Mouse (Mus musculus) olfactory bulb, adult 2 months (tissue): ENCODE data around the gene Nthl1. TPM values are rescaled to one million over a fixed set of nuclear protein-coding genes. Genes with fewer than 3 reads are reported as not detected.

Experiments used
- H3K27ac ChIP-seq: fragments of 200-500 bp; 2 replicates; pipeline ENCODE4 v1.5.1; 2012; ENCODE audit warnings: low read depth, low read length; ENCODE audit not compliant: insufficient read depth
- H3K4me1 ChIP-seq: fragments of 200-500 bp; 2 replicates; pipeline ENCODE4 v1.6.1; 2012; ENCODE audit warnings: low read length; ENCODE audit not compliant: control insufficient read depth, insufficient read depth
- H3K4me3 ChIP-seq: fragments of 200-500 bp; 2 replicates; pipeline ENCODE4 v1.5.1; 2012; ENCODE audit warnings: mild to moderate bottlenecking, low read depth, low read length, moderate library complexity; ENCODE audit not compliant: insufficient read depth
- CTCF ChIP-seq: fragments of 200-500 bp; IDR thresholded peaks from 2 replicates; pipeline ENCODE4 v1.5.1; 2012; ENCODE audit warnings: low read depth, mild to moderate bottlenecking, low read length, moderate library complexity; ENCODE audit not compliant: insufficient read depth
- POLR2A ChIP-seq: fragments of 200-500 bp; IDR thresholded peaks from 2 replicates; pipeline ENCODE4 v1.6.1; 2012; ENCODE audit warnings: mild to moderate bottlenecking, low read depth, low read length, moderate library complexity; ENCODE audit not compliant: insufficient read depth
- WGBS: fragments of 180-500 bp; shearing (Covaris S2); methylation state at CpG from one replicate; pipeline ENCODE4 v1.1.7; 2018; 5-methylcytosine and 5-hydroxymethylcytosine counted together
- polyA plus RNA-seq: library from polyadenylated mRNA; stranded (reverse); fragments of >200 nt; gene quantifications from 2 replicates; pipeline ENCODE4 v1.2.4, GENCODE M21; 2012; ENCODE audit warnings: low replicate concordance; ENCODE audit not compliant: missing spikeins, insufficient read depth, insufficient read length

Gene Nthl1
- polyA plus RNA-seq, 1 experiment = not detected

- no peak overlapping the region for H3K27ac ChIP-seq
- TF ChIP-seq CTCF (no peak), POLR2A (no peak)
- 70% methylated on average over 2 of the region's 2 CpGs for WGBS
- H3K4me3 ChIP-seq = no peak overlapping the region
- H3K4me1 ChIP-seq = peaks cover 6% of the 10 kb centered on the region; the same call in 1 of the 2 replicates
Measured at GRCm38 (mm10) chr17:24610711-24611110, 21.8 kb upstream of the Nthl1 start.

GRCm38 (mm10) chr17:24617561-24618194 lies 14.8 kb upstream of the Nthl1 start:
- Histone ChIP-seq H3K4me3 (no peak overlapping the region), H3K27ac (no peak overlapping the region), H3K4me1 (peaks cover 8% of the 10 kb centered on the region; the same call in 1 of the 2 replicates)
- WGBS = 73% methylated on average over 14 of the region's 14 CpGs
- TF ChIP-seq CTCF (no peak), POLR2A (no peak)

GRCm38 (mm10) chr17:24625472-24625871 lies 7.0 kb upstream of the Nthl1 start:
- 94% methylated on average over 8 of the region's 8 CpGs for WGBS
- TF ChIP-seq POLR2A (no peak), CTCF (no peak)
- H3K4me3 ChIP-seq = no peak overlapping the region
- H3K27ac ChIP-seq = no peak overlapping the region
- H3K4me1 ChIP-seq = peaks cover 3% of the 10 kb centered on the region; the same call in 1 of the 2 replicates

GRCm38 (mm10) chr17:24628646-24629045 lies 3.8 kb upstream of the Nthl1 start:
- Histone ChIP-seq H3K4me1 (peaks cover 9% of the 10 kb centered on the region), H3K27ac (no peak overlapping the region), H3K4me3 (no peak overlapping the region)
- 52% methylated on average over 5 of the region's 5 CpGs for WGBS
- no peak for TF ChIP-seq POLR2A
- TF ChIP-seq CTCF = peak; percentile 78; the same call in 1 of the 2 replicates

GRCm38 (mm10) chr17:24630072-24630471 lies 2.4 kb upstream of the Nthl1 start:
- H3K4me3 ChIP-seq = no peak overlapping the region
- TF ChIP-seq POLR2A = no peak
- no peak for TF ChIP-seq CTCF
- peaks cover 17% of the 10 kb centered on the region for H3K4me1 ChIP-seq
- 80% methylated on average over 14 of the region's 14 CpGs for WGBS
- H3K27ac ChIP-seq = no peak overlapping the region

GRCm38 (mm10) chr17:24632813-24633449 lies 451 bp downstream of the Nthl1 start:
- TF ChIP-seq POLR2A = no peak; the same call in 1 of the 2 replicates
- TF ChIP-seq CTCF = no peak
- H3K4me1 ChIP-seq = peaks cover 36% of the 10 kb centered on the region
- WGBS = 8% methylated on average over 22 of the region's 22 CpGs
- H3K27ac ChIP-seq = peak overlapping the region; percentile 12
- H3K4me3 ChIP-seq = peak overlapping the region; percentile 59

- TF ChIP-seq CTCF (no peak), POLR2A (no peak)
- H3K4me1 ChIP-seq = peaks cover 41% of the 10 kb centered on the region
- H3K27ac ChIP-seq = peak overlapping the region; percentile 12; the same call in 1 of the 2 replicates
- H3K4me3 ChIP-seq = no peak overlapping the region
- WGBS = 96% methylated on average over 11 of the region's 11 CpGs
Measured at GRCm38 (mm10) chr17:24633831-24634230, 1.4 kb downstream of the Nthl1 start.

- no peak overlapping the region for H3K4me3 ChIP-seq
- H3K4me1 ChIP-seq = peaks cover 52% of the 10 kb centered on the region
- H3K27ac ChIP-seq = peak overlapping the region; percentile 86
- 34% methylated on average over 4 of the region's 4 CpGs for WGBS
- TF ChIP-seq POLR2A (no peak), CTCF (no peak)
Measured at GRCm38 (mm10) chr17:24635024-24635423, 2.5 kb downstream of the Nthl1 start.

GRCm38 (mm10) chr17:24635694-24636093 lies 3.2 kb downstream of the Nthl1 start:
- TF ChIP-seq POLR2A (no peak), CTCF (no peak)
- WGBS = 91% methylated on average over 5 of the region's 5 CpGs
- peak overlapping the region; percentile 86 for H3K27ac ChIP-seq
- H3K4me1 ChIP-seq = peaks cover 59% of the 10 kb centered on the region
- H3K4me3 ChIP-seq = no peak overlapping the region
